Mouse (Mus musculus) embryo, embryonic 11.5 days (tissue): ENCODE measurements around the gene Stx4a.
"Not testable (repeated sequence)": the region's sequence is repeated elsewhere in the genome, so short reads cannot be mapped to it uniquely, and the experiment has no call there.

Experiments
- DNase-seq: peaks from one replicate; pipeline ENCODE4 v3.0.0-alpha.2; 2012; ENCODE audit warnings: low read depth, low spot score

Stx4a gene

GRCm38 (mm10) chr7:127867641-127868040, 43.5 kb downstream of the Stx4a start:
- DNase-seq, result no peak

DNA sequence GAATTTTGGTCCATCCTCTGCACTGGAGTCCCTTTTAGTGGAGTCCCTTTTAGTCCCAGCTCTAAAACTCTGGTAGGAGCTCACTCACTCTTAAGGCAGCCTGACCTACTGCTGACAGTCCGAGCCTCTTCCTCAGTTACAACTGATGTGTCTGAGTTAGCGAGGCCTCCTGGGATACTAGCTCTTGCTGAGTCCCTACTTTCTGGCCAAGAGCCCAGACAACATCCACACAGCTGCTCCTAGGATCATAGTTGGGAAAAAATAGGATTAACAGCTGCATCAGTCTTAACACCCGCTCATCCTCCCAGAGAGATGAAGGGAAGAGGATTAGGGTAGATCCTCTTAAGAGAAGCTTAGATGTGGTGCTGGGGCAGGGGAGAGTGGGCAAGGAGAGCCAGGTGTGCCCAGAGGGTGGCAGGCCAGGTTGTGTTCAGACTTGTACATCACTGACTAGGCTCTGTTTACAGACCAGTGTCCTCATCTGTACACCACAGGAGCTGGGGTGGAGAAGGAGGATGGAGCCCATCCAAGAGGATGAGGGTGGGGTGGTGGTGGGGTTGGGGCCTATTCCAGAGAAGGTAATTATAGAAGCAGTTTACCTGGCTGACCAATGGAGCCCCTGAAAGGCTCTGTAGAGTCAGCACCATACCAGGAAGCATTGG, 45.2 kb downstream of the Stx4a start:
- no peak for DNase-seq

DNA sequence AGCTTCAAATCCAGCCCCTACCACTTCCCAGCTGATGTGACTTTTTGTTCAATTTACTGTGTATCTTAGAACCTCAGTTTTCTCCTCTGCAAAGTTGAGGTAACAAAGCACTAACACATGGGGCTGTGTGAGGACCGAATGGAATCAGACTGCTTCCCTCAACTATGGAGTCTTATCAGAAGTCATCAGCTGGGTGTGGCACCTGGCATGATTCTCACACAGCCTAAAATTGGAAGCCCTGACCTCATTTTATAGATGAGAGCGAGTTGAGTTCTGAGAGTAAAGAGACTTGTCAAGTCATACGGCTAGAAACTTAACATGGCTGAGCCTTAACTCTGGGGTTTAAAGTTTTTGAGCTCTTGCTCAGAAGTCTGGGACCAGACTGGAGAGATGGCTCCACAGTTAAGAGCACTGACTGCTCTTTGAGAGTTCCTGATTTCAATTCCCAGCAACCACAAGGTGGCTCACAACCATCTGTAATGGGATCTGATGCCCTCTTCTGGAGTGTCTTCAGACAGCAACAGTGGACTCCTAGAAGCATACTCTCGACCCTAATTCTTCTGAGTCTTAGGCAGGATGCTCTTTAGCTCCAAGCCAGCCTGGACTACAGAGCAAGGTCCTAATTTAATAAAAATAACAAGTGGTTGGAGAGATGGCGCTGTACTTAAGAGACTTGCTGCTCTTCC, 46.2 kb downstream of the Stx4a start:
- DNase-seq, result no peak

DNA sequence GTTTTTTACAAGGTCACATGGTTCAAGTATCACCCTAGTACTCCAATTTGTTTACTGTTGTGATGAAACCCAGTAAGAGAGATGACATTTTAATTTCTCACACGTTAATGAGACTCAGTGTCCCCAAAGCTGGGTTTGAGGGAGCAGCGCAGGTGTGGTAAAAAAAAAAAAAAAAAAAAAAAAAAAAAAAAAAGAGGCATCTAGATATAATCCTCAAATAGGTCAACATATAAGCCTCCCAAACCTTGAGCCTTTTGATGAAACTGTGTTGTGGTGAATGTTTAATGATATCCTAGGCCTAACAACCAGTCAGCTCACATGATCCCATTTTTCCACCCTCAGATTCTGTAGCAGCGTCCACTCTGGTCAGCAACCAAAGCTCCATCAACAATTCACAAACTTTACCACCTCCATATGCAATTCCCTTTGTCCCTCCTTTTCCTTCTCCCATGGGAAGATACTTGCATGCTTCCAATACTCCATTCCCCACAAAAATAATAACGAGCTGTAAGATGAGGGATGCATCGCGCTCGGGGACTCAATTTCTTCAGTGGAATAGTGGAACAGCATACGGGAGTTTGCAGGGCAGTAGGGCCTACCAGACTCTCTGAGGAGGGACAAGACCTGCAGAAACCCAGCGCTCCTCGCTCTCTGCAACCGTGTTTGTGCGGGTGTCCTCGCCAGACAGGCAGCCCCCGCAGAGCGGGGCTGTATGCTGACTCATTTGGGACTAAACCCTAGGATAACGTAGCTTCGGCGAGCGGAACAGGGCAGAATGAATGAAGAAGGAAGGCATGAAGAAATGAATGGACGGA, 50.9 kb downstream of the Stx4a start:
- peak; percentile 19 for DNase-seq

DNA sequence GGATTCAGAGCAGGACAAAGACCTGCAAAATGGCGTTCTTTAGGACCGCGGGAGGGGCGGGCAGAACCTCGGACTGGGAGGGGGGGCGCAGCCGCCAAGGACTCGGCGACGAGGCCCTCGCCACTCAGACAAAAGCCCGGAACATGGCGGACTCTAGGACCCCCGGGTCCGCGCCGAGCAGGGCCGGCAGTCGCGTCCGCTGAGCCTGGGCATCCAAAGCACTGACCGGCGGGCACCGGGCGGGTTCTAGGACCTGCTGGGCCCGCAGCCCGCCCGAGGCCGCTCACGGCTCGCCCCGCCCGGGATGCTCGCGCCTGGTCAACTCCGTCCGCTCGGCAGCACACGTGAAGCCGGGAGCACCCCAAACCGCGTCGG, 51.5 kb downstream of the Stx4a start:
- DNase-seq, result peak; percentile 91

DNA sequence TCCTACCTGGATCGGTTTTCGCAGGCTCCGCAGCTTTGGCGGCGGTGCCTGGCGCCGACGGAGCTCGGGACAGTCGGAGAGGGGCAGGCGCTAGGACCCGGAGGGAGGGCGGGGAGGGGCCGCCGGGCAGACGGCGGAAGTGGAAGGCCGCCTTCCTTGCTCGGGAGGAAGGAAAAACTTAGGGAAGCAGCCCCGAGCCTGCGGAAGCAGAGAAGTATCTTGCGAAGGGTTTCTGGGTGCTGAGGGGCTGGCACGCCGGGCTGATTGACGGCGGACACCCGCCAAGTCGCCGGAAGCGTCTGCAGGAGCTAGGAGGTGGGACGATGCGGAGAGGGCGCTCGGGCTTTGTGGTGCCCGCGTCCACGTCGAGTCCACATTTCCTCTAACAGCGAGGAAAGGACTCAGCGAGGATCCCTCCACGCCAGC, 52.0 kb downstream of the Stx4a start, which contains the start of gene Zfp646:
Gene Zfp646 (plus strand): TSS at position 181 of the 426 bp plus-strand sequence.
- peak; percentile 82 for DNase-seq

GRCm38 (mm10) chr7:127876467-127877348, 52.6 kb downstream of the Stx4a start, which contains the start of gene Zfp668:
Gene Zfp668 (minus strand): TSS chr7:127876828.
- DNase-seq, result peak; percentile 89

DNA sequence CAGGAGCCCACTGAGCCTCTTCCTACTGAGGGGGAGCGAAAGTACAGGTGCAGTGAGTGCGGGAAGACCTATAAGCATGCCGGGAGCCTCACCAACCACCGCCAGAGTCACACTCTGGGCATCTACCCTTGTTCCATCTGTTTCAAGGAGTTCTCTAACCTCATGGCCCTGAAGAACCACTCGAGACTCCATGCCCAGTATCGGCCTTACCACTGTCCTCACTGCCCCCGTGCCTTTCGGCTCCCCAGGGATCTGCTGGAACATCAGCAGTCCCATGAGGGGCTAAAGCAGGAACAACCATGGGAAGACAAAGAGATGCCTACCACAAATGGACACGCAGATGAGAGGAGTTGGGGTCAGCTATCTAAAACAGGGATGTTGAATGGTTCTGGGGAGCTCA, 55.2 kb downstream of the Stx4a start:
- DNase-seq, result no peak

GRCm38 (mm10) chr7:127880431-127880830, 56.3 kb downstream of the Stx4a start:
- DNase-seq, result no peak

GRCm38 (mm10) chr7:127885951-127886350, 61.9 kb downstream of the Stx4a start:
- DNase-seq, result no peak

DNA sequence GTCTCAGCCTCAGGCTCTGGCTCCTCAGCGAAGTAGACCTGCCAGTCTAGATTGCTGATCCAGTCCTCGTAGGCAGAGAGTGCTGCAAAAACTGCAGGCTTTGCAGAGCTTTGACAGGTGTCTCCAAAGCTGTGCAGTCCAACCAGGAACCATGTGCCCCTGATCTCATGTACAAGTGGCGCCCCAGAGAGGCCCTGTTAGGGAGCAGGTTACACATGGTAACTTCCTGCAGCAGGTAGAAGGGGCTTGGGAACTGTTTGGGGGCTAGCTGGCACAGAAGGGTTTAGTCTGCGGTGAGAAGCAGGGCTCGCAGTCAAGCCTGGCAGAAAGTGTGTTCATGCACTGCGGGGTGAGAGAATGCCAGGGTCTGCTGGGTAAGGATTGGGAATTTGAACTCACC, 62.5 kb downstream of the Stx4a start:
- no peak for DNase-seq

DNA sequence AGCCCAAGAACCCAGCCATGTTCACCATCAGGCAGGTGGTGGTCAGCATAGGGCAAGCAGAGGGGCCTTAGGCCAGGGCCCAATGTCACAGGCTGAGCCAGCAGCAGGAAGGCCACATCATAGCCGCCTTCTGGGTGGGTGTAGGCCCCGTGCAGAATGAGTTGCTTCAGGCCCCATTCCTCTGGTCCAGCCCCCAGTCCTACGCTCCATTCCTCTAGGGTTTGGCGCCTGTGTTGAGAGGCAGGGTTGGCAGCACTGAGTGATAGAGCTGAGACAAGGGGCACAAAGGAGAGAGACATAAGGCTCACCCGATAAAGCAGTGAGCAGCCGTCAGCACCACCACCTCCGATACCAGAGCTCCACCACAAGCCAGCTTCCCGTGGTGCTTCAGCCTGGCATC, 63.1 kb downstream of the Stx4a start:
- no peak for DNase-seq

DNA sequence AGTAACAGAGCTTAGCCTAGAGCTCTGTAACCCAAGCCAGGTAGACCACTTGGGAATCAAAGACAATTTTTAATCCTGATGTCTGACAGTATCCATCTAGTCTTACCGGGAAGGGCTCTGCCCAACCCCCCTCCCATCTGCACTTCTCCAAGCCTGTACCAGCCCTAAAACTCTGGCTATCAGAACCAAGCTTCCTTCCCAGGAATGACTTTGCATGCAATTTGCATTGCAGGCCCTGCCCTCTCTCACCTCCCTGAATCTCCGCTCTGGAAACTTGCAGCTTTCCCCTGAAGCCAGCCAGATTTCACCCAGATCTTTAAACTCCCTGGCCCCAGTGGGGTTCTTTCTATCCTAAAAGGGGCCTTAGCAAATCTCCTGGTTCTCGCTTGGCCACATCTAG, 63.7 kb downstream of the Stx4a start:
- DNase-seq, result no peak

DNA sequence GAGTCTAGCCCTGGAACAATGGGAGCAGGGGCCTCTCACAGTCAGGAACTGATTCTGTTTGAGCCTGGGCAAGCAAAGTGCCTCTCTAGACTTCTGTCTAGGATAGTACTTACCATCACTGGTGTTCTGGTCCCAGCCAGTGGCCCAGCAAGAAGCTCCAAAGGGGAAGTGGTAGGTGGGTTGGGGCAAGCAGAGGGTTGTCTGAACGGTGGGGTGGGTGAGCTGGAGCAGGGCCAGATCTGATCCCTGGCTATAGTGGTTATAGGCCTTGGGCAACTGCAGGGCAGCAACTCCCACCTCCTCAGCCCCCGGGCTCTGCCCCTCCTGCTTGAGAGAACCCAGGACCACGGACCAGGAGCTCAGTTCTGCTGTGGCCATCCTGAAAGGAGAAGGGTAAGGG, 64.7 kb downstream of the Stx4a start:
- DNase-seq, result no peak

DNA sequence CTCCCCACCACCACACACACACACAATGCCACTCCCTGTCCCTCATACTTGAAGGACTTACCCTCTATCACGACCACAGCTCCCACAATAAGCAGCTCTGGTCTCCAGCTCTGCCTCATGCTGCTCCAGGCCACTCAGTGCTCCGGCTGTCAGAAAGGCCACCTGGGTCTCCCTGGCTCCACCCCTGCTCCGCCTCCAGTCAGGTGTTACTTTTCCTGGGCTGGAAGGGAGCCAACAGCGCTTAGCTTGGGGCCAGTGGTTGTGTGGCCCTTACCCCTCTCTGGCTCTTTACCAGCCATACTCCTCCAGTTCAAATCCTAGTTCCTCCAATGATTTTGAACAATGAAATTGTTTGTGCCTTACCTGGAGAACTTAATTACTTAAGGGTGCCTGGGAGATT, 66.7 kb downstream of the Stx4a start, which contains the start of gene Prss53:
Gene Prss53 (minus strand): TSS at position 173 of the 400 bp plus-strand sequence.
- DNase-seq, result no peak

GRCm38 (mm10) chr7:127894480-127894879, 70.4 kb downstream of the Stx4a start:
- no peak for DNase-seq

DNA sequence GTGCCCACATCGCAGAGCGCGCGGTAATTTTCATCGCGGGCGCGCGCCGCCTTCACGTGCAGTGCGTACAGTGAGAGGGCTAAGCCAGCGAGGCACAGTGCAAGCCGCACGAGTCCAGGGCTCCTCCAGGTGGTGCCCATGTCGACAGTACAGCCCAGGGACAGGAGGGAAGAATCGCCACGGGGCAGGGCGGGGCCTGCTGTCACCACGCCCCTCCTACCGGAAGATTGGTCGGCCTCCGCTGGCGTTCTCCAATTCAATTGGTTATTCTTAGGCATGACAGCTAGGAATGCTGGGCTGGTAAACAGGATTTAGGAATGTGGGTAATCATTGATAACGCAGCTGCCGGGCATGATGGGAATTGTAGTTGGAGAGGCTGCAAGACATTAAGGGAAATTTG, 71.3 kb downstream of the Stx4a start, which contains the start of the genes Gm21974 and Vkorc1:
Gene Gm21974 (minus strand): TSS at position 13 of the 400 bp plus-strand sequence.
Gene Vkorc1 (minus strand): TSS at position 176 of the 400 bp plus-strand sequence.
- DNase-seq, result peak; percentile 92

- DNase-seq, result not testable (repeated sequence)
Measured at GRCm38 (mm10) chr7:127895891-127896290, 71.8 kb downstream of the Stx4a start.

GRCm38 (mm10) chr7:127896384-127896783, 72.3 kb downstream of the Stx4a start:
- no peak for DNase-seq

- no peak for DNase-seq
Measured at GRCm38 (mm10) chr7:127897542-127897941, 73.4 kb downstream of the Stx4a start.
